Mouse (Mus musculus) urinary bladder, postnatal 10 days (tissue): ENCODE measurements around the gene Itga9.

Source experiments
- DNase-seq: peaks from one replicate; pipeline ENCODE4 v3.0.0; 2022; ENCODE audit warnings: low spot score

The Itga9 gene

DNA sequence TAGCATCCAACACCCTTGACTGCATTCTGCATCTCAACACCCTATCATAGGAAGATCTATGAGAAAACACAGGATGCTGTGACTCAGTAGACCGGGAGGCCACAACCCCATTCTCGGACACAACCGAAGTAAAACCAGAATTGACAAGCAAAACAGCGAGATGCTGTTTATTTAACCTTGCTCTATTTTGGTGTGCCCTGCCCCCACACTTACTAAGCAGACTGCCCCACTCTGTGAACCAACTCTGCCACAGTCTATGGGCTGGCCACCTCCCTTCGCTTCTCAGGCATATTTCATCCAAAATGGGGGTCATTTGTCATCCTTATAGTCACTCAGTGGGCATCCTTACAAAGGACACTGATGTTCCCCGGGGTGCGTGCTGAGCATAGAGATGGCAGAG is 160.5 kb downstream of the Itga9 start:
- no peak for DNase-seq

DNA sequence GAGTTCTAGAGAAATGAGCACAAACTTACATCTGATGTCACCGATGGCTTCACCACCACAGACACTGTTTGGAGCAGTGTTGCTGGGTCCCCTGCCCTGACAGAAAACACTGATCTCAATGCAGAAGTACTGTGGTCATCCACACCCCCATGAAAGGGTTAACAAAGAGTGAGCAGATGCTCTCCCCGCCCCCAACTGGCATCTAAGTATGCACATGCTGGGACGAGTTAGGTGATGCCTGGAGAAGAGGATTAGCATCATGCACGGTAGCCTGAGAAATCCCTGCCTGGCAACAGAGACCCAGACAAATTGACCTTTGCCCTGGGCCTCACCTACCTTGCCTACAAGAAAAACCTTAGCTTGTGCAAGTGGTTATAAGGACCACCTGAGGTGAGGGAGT is 162.1 kb downstream of the Itga9 start:
- no peak for DNase-seq

DNA sequence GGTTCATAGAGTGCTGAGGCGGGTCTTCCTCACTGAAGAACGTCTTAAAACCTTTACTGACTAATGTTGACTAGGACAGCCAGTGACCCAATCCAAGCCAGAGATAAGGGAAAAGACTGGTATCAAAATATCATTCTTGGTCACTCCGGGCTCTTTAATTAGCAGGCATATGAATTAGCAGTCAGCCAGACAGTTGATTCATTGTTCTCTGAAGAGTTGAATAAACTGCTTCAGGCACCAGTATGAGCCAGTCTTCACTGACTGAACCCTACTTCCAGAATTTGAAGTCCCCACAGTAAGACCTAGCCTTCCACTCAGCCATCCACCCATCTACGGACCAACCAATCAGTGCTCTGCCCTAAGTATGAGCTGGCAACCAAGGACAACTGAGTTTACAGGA is 163.9 kb downstream of the Itga9 start:
- no peak for DNase-seq

DNA sequence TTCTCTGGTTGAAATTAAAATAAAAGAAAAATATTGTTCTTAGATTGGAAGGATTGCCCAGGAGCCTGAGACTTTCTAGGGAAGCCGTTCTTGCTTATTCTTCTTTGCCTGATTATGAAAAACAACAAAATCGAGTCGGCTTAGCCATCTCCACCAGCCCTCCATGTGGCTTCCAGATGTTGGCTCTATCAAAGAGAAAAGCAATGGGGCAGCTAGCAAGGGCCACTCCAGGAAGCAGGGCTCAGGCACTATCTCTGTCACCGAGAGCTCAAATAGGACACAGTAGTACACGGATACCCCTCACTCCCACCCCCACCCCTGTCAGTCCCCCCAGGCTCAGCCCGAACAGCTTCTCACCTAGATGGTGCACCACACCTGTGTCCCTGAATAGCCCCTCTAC is 168.2 kb downstream of the Itga9 start:
- no peak for DNase-seq

DNA sequence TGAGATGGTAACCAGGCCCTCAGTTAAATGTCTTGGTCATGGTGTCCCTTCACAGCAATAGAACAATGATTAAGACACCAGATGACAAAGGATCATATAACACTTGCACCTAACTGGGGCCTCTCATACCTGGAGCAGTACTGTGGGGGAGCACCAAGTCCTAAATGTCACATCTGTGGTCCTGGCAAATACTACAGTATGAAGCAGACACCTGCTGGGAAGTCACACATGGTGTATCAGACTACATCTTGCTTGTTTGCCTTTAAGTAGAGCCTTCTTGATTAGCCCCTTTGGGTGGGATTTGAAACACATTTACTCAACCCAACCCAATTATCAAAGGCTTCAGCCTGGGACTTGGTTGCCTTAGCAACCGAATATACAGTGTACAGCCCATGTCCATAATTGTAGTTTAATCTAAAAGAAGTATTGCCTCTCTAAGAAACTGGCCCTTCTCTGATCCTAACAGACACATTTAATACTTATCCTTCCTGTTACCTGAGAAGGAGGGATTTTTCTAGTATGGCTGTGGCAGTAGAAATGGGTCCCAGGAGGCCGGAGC is 170.5 kb downstream of the Itga9 start:
- DNase-seq, result no peak

DNA sequence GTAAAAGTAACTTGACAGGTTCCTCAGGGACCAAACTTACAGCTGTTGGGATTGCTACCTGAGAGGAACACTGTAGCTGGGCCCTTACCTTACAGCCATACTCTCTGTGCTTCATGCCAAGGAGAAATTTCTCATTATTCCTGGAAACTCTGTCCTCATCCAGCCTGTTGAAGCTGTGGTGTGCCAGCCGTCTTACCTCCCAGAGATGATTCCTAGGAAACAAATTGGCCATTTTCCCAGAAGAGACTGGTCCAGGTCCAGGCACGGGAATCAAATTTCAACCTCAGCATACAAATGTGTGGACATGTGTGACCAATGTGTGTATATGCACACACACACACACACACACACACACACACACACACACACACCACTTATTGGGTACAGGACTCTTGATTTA is 172.1 kb downstream of the Itga9 start:
- no peak for DNase-seq

DNA sequence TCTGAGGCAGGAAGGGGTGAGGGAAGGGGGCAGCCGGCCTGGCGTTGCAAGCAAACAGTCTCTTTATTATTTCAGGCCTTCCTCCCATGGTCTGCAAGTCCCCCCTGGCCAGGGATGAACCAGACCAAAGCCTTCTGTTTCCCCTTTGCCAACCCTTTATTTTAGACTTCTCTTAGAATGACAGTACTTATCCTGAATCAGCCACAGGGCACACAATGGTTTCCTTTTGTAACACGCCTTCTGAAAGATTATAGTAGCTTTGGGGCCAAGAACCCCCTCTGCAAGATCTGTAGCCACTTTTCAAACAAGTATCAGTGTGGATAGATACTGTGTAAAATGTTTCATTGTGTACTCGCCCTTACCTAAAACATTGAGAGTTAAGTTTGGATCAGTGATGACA is 178.1 kb downstream of the Itga9 start:
- DNase-seq, result no peak

DNA sequence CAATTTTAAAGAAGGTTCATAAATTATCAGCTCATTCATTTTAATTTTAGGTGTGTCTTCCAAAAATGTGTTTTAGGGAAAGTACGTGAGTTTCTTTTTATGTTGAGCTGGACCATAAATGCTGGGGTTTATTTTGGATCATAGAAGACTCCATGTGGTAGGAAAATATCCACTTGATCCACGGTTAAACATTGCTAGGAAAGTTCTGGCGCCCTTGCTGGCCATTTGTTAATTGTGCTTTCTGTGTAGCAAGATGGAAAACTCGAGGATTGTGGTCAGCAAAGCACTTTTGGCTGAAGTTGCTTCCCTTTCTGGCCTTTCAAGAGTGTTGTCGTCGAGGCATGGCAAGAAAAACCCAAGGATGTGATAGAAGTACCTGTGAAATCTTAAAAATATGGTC is 179.3 kb downstream of the Itga9 start:
- DNase-seq, result no peak

DNA sequence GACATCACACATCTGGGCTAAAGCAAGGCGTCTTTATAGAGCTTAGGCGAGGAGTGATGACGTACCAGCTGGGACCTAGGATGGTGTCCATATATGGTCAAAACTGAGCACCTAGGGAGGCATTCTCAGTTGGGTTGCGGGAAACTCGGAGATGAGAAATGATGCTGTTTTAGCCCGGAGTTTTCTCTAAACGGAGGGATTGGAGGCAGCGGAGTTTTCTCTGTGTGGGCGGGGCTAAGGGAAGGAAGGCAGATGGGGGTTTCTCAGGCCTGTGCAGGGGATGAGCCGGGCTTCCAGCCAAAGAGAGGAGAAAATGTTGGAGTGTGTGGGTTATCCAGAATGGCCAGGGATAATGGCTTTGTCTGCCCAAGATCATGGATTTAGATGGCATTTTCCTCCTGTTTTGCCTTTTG is 182.4 kb downstream of the Itga9 start:
- no peak for DNase-seq

DNA sequence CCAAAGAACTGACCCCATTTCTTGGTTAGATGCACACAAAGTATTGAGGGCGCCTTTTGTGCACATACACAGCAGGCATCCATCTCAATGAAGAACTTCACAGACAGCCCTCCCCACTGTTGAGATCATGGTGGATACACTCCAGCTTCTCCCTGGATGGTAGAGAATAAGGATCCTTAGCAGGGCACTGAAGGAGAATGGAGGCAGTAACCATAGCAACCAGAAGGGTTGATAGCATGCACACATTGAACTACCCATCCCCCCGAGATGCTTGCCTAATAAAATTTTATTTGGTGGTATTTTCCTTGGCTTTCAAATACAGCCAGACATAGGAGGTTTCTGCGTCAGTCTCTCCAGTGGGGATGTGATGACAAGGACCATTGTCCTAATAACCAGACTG is 184.7 kb downstream of the Itga9 start:
- no peak for DNase-seq

DNA sequence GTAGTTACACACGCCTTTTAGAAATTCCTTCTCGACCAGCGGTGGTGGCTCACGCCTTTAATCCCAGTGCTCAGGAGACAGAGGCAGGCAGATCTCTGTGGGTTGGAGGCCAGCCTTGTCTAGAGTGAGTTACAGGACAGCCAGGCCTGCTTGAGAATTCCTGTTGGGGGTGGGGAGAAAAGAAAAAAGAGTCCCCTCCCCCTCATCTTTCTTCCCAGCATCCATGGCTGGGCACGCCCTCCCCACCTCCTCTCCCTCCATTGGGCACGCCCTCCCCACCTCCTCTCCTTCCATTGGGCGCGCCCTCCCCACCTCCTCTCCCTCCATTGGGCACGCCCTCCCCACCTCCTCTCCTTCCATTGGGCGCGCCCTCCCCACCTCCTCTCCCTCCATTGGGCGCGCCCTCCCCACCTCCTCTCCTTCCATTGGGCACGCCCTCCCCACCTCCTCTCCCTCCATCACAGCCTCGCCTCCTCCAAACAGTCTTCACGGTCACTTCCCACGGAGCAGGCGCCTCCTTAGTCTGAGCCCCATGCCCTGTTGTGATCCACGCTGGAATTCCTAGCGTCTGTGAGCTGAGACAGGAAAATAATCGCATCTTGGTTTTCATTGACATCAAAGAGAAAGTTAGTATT is 186.8 kb downstream of the Itga9 start:
- no peak for DNase-seq

DNA sequence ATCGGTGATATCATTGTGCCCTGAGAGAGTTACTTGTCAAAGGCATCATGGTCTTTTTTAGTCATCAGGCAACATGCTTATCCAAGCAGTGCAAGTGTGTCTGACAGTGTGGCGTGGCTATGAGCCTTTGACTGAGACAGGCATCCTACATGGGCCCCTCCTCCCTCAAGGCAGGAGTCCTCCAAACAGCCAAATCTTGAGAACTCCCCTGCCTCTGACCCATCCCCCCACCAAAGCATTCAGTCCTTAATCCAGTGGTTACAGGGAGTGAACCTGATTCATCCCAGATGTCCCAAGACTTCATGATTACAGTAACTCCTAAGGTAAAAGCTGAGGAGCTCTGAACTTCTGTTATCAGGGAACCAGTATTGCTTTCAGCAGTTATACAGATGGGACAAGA is 188.2 kb downstream of the Itga9 start:
- DNase-seq, result no peak

DNA sequence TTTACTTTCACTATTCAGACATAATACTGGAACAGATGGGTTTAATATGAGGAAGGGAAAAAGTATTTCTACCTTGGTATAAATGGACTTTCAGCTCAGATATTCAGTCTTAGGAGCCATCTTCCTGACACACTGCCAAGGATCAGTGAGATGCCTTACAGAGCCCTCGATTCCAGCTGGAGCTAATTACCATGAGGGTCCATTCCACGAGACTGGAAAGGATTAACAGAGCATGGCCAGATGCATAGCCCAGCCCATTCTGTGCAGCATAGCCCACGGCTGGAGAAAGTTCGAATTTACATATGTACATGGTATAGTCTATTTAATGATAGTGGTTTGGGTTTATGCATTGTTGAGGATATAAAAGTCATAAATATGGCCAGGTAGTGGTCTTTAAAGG is 188.8 kb downstream of the Itga9 start:
- no peak for DNase-seq

DNA sequence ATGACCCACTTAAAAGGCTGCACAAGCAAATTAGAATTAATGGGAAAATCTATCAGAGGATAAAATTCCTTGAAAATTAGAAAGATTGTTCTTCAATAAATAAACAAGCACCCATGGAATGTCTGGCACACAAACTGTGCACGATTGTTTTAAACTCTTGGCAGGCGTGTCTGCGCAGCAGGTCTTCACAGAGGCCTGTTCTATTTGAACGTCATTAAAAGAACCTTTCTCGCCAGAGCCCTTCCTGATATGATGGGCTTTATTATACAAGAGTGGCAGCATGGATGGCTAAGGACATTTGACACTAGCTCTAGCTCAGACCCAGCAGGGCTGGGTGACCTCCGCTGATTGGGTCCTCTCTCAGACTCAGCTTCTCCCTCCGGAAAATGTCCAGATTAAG is 192.6 kb downstream of the Itga9 start:
- DNase-seq, result no peak

DNA sequence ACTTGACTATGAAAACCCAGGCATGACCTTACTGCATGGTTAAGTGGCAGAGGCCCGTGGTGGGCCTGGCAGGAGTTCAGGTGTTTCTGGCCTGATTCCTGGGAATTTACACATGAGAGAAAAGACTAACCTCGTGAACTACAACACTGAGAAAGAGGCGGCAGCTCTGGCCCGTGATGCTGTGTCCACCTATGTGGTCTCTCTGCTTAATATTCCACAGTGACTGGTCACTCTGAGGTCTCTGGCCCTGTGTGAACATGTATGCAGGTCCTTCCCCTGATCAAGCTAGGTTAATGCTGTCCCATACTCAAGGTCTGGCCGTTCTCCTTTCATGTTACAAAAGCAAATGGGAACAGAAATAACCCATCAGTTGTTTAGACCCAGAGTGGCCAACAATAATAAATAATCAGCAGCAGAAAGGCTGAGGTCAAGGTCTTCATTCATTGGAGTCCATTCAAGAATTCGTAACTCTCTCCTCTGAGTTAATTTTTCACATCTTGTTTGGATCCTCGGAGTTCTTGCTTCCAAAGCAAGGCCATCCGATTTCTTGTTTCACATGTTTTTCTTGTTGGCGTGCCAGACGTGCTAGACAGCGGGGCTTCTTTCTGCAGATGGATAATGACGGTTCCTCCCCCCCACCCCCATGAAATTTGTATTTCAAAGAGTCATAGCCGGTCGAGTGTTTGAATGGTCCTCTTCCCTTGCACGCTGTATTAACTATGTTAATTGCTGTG is 194.9 kb downstream of the Itga9 start:
- DNase-seq, result no peak

DNA sequence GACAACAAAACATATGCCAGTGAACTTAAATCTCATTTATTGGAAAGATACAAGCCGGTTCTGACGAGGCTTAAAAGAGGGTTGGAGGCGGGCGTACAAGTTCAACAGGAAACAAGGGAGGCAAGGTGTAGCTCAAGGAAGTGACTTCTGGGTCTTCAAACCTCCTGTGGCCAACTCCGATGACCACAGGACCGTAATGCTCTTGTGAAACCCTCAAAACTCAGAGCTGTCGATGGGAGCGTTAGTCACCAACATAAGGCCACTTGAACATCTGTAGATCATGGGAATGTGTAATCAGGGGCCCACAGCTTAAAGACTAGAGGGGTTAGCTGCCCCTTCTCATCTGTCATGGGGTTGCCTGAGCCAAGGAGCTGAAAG is 195.4 kb downstream of the Itga9 start:
- no peak for DNase-seq

DNA sequence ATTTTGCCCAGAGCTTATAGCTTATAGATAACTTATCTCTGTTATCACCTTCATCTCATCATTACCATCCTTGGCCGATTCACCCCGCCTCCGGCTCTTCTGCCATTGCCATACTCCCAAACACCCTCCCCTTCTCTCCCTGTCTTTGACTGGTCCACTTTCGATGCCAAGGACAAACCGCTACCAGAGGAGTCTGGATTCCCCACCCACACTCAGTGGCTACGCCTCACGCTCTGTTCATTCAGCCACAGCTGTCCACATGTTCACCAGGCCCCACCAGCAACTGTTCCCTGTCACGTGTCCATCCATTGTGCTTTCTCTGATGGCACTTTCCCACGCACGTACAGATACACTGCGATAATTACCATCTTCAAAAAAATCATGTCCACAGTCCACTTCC is 195.9 kb downstream of the Itga9 start:
- DNase-seq, result no peak

DNA sequence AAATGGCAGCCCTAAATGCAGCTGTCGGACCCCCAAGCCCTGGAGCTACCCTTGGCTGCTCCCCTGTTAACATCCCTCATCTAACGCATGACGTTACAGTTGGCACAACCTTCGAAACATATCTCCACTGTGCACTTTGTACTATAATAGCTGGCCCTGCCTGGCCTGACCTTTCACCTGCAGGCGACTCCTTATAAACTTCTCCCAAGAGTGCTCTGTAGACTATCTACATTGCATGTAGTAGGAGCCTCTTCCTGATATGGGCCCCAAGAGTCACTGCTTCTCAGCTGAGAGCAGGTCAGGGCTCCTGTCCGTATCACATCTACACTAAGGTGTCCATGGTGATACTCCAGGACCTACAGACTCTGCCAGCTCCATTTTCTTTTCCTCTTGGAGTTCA is 199.2 kb downstream of the Itga9 start:
- no peak for DNase-seq

DNA sequence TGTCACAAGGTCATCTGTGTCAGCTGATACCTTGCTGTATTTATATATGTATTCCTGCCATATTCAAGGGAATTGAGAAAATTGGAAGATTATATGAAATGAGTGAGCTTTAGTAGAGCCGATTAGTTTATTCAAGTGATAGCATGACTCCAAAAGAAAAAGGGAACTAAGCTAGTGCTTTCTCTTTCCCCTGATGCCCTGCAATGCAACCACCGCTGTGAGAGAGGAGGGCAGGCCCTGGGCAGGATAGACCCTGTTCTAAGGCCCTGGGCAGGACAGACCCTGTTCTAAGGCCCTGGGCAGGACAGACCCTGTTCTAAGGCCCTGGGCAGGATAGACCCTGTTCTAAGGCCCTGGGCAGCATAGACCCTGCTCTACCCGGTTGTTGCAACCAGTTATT is 201.2 kb downstream of the Itga9 start:
- no peak for DNase-seq

DNA sequence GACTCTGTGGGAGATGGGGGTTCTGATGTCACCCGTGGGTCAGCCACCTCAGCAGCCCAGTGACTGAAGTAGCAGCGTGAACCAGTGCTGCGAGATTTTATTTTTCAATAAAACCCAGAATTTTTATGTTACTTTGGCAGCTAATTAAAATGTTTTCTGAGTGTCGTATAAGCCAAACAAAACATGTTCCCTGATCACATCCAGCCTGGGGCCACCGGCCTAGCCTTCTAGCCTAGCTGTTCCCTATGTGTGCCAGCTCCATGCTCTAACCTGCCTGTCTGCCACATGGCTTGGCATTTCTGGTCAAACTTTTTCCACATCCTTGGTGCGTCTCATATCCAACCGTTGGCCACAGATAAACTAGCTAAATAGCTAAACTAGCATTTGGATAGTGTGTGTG is 205.7 kb downstream of the Itga9 start:
- no peak for DNase-seq

DNA sequence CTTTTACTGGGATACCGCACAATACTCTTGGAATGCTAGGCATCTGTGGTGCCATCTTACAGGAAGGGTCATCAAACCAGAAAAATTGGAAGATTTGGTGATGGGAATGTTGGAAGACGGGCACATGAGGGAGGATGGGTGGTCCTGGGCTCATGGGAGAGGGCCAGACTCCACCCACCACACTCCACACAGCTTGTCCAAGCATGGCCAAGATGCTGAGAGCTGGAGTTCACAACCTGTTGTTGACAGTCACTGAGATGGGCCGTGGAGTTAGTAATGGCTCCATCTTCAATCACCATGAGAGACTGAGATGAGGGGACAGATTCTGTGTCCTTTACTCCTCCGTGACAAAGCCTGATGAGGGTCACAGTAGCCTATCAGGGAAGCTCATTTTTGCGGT is 207.0 kb downstream of the Itga9 start:
- no peak for DNase-seq

DNA sequence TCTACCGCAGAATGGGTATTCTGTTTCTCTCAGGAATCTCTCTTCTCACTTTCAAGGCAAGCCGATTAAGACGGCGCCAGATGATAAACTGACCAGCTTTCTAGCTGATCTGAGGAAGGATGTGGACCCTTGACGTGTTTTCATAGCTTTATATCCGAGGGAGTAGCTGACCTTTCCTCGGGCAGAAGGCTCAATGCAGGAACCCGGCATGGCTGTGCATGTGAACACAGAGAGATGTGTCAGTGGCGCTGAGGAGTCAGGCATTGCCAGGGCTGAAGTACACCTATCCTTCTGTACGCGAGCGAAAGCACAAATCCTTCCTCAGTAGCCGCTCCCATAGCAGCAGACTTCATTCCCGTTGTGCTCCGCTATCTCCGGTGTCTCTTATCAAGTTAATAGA is 207.6 kb downstream of the Itga9 start:
- DNase-seq, result no peak

DNA sequence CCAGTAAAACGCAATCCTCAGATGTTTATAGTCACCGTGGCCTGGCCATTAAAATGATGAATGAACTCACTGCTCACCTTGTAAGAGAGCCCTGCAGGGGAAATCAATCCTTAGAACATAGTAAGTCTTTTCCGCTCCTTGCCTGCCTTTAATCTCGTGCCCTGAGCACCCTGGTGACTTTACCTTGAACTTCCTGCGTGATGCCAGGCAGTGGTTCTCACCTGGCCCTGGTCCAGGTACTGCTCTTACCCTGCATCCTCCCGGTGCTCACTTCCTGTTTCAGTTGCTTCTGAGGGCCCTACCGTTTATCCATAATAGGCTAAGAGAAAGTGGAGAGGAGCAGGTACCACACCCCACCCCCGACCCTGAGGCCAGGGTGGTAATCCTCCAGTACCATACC is 208.0 kb downstream of the Itga9 start:
- no peak for DNase-seq

DNA sequence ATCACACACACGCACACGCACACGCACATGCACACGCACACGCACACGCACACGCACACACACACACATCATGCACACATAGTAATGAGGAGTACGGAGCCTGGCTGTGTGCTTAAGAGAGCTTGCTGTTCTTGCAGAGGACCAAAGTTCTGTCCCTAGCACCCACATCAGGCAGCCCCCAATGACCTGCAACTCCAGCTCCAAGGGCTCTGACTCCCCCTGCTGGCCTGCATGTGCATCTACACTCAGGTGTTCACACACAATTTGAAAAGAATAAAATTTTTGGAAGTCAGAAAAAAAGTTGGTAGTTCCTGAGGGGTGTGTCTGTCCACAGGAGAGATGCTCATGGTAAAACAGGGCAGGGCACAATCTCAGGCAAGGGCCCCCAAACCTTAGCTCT is 209.1 kb downstream of the Itga9 start:
- DNase-seq, result no peak
